Comparison of ENCODE assay signal across 9 mouse cellular contexts in the genomic region with DNA sequence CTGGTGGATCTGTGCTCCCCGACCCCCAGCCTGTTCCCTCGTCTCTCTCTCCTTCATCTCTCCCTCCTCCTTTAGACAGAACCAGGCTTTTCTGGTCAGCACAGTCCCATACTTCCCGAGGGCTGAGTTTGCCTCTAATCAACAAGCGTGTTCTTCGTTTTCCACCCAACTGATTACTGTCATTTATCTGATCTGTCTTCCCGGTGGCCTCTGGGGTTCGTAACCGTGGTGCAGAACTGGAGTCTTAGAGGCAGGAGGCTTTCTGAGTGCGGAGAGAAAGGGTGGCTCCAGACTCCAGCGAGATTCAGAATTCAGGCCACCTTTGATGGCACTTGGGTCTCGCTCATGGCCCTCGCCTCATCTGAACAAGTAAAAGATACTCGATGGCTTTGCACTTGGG. TPM values are rescaled to one million over a fixed set of nuclear protein-coding genes. Genes with fewer than 3 reads are reported as not detected.
A peak's percentile ranks its signal among the peaks of the same experiment; 100 is the strongest.
DNase-seq lines count a peak whose midpoint lies in the region; ATAC-seq and TF ChIP-seq lines count a peak whose summit lies in the region.
"Had no signal": no experiment of that assay in that cellular context is flagged by ENCODE, and none has a peak within 500 bp of the region (broad histone marks: within the 10 kb centered on the region; RNA-seq: fewer than 3 reads in every experiment).

No protein-coding gene starts in this region.

- ATAC-seq in lung, embryonic 14.5 days (ENCODE audit: insufficient read depth), result no peak
- no peak for ATAC-seq in forebrain, embryonic 11.5 days (replicated peaks; ENCODE audit: low FRiP score)
- no peak for ATAC-seq in intestine, embryonic 14.5 days (replicated peaks; ENCODE audit: low FRiP score, low TSS enrichment, low read depth)
- no peak for ATAC-seq in neural tube, embryonic 14.5 days (ENCODE audit: low read depth)

- H3K9ac ChIP-seq in lung, embryonic 14.5 days, result peak overlapping the region; percentile 51
- 0 out of 2 replicates have a peak overlapping the region, but pooled peaks have one; percentile 17 for H3K9ac ChIP-seq in forebrain, embryonic 11.5 days (ENCODE audit: low read length)
- H3K9ac ChIP-seq in intestine, embryonic 14.5 days (ENCODE audit: low read length), result peak overlapping the region; percentile 17
- H3K9ac ChIP-seq in neural tube, embryonic 14.5 days (replicated peaks; ENCODE audit: low read depth, low read length), result no peak overlapping the region

- no peak for DNase-seq in lung, embryonic 14.5 days
- DNase-seq in lung, adult 2 months, result no peak
- DNase-seq in forebrain, embryonic 11.5 days (ENCODE audit: low spot score), result no peak
- DNase-seq in intestine, embryonic 14.5 days (ENCODE audit: low spot score), result no peak
- no peak for DNase-seq in layer of hippocampus, postnatal 25 days (ENCODE audit: extremely low spot score in 1 of 2, low spot score in 1 of 2)
- DNase-seq in spleen, postnatal 14 days (ENCODE audit: low spot score in 2 of 2), result no peak
- DNase-seq: right cerebral cortex, postnatal 4 days had no signal

- H3K4me1 ChIP-seq in lung, embryonic 14.5 days (ENCODE audit: insufficient read depth), result peaks cover 20% of the 10 kb centered on the region; the same call in 1 of the 2 replicates
- peaks cover 9% of the 10 kb centered on the region for H3K4me1 ChIP-seq in lung, adult 2 months (ENCODE audit: control insufficient read depth, insufficient read depth, low read length)
- H3K4me1 ChIP-seq in forebrain, embryonic 11.5 days (replicated peaks; ENCODE audit: control insufficient read depth, insufficient read depth, low read length), result peaks cover 17% of the 10 kb centered on the region
- peaks cover 44% of the 10 kb centered on the region for H3K4me1 ChIP-seq in intestine, embryonic 14.5 days (replicated peaks; ENCODE audit: control insufficient read depth, insufficient read depth, low read length)
- H3K4me1 ChIP-seq in neural tube, embryonic 14.5 days (ENCODE audit: control insufficient read depth, insufficient read depth, low read length), result peaks cover 21% of the 10 kb centered on the region

- H3K9me3 ChIP-seq in lung, embryonic 14.5 days (ENCODE audit: low read depth, low read length), result no peaks in the 10 kb centered on the region
- no peaks in the 10 kb centered on the region for H3K9me3 ChIP-seq in forebrain, embryonic 11.5 days (ENCODE audit: control insufficient read depth, low read length)
- H3K9me3 ChIP-seq in intestine, embryonic 14.5 days (ENCODE audit: control insufficient read depth, low read length), result no peaks in the 10 kb centered on the region
- no peaks in the 10 kb centered on the region for H3K9me3 ChIP-seq in neural tube, embryonic 14.5 days (ENCODE audit: control insufficient read depth, low read length)

- no peak for TF ChIP-seq CTCF in lung, embryonic 14.5 days (IDR thresholded peaks at IDR 0.05; ENCODE audit: low read depth)
- no peak for TF ChIP-seq CTCF in lung, adult 2 months (IDR thresholded peaks at IDR 0.05; ENCODE audit: insufficient read depth, low read length)

- H3K27me3 ChIP-seq in lung, embryonic 14.5 days (ENCODE audit: insufficient read depth, low read length), result no peaks in the 10 kb centered on the region
- no peaks in the 10 kb centered on the region for H3K27me3 ChIP-seq in forebrain, embryonic 11.5 days (ENCODE audit: control insufficient read depth, insufficient read depth, low read length)
- H3K27me3 ChIP-seq in intestine, embryonic 14.5 days (replicated peaks; ENCODE audit: control insufficient read depth, insufficient read depth, low read length), result no peaks in the 10 kb centered on the region
- H3K27me3 ChIP-seq in neural tube, embryonic 14.5 days (ENCODE audit: control insufficient read depth, insufficient read depth, low read length), result no peaks in the 10 kb centered on the region

- H3K4me3 ChIP-seq in lung, embryonic 14.5 days (ENCODE audit: low read depth, low read length), result peak overlapping the region; percentile 32
- no peak overlapping the region for H3K4me3 ChIP-seq in lung, adult 2 months (replicated peaks; ENCODE audit: extremely low read depth, low read depth, low read length)
- H3K4me3 ChIP-seq in forebrain, embryonic 11.5 days (ENCODE audit: low read depth, low read length), result no peak overlapping the region
- peak overlapping the region; percentile 13 for H3K4me3 ChIP-seq in intestine, embryonic 14.5 days (ENCODE audit: low read depth, low read length)
- H3K4me3 ChIP-seq in neural tube, embryonic 14.5 days (ENCODE audit: low read depth, low read length), result no peak overlapping the region
- H3K4me3 ChIP-seq: erythroblast, embryonic 14.5 days had no signal

- TF ChIP-seq POLR2A in lung, adult 2 months (IDR thresholded peaks at IDR 0.05; ENCODE audit: borderline replicate concordance, extremely low read depth, low read depth, low read length), result no peak

- H3K4me2 ChIP-seq in lung, embryonic 14.5 days, result peak overlapping the region; percentile 61
- peak overlapping the region; percentile 3; the same call in 1 of the 2 replicates for H3K4me2 ChIP-seq in forebrain, embryonic 11.5 days (ENCODE audit: low read depth, low read length, severe bottlenecking)
- H3K4me2 ChIP-seq in intestine, embryonic 14.5 days (ENCODE audit: low read length), result peak overlapping the region; percentile 44
- H3K4me2 ChIP-seq in neural tube, embryonic 14.5 days (ENCODE audit: low read depth, low read length), result 0 out of 2 replicates have a peak overlapping the region, but pooled peaks have one; percentile 8

- peak overlapping the region; percentile 65; the same call in 1 of the 2 replicates for H3K27ac ChIP-seq in lung, embryonic 14.5 days (ENCODE audit: low read depth)
- no peak overlapping the region for H3K27ac ChIP-seq in forebrain, embryonic 11.5 days (ENCODE audit: low read depth, low read length)
- H3K27ac ChIP-seq in intestine, embryonic 14.5 days (ENCODE audit: low read depth), result no peak overlapping the region; the same call in 1 of the 2 replicates
- H3K27ac ChIP-seq in neural tube, embryonic 14.5 days (ENCODE audit: low read depth, low read length), result no peak overlapping the region

- WGBS in lung, embryonic 14.5 days, result 32% methylated on average over 13 of the region's 13 CpGs
- WGBS in lung, adult 2 months, result 49% methylated on average over 13 of the region's 13 CpGs
- 52% methylated on average over 13 of the region's 13 CpGs for WGBS in forebrain, embryonic 11.5 days
- WGBS in intestine, embryonic 14.5 days, result 28% methylated on average over 13 of the region's 13 CpGs
- 48% methylated on average over 13 of the region's 13 CpGs for WGBS in neural tube, embryonic 14.5 days

- H3K36me3 ChIP-seq in lung, embryonic 14.5 days (ENCODE audit: insufficient read depth), result no peaks in the 10 kb centered on the region
- no peaks in the 10 kb centered on the region for H3K36me3 ChIP-seq in forebrain, embryonic 11.5 days (ENCODE audit: control insufficient read depth, insufficient read depth, low read length)
- no peaks in the 10 kb centered on the region for H3K36me3 ChIP-seq in intestine, embryonic 14.5 days (ENCODE audit: control insufficient read depth, insufficient read depth, low read length)
- no peaks in the 10 kb centered on the region for H3K36me3 ChIP-seq in neural tube, embryonic 14.5 days (ENCODE audit: control insufficient read depth, insufficient read depth, low read length)

RNA-seq across cellular contexts. Expression of a gene that starts 6.1 kb away (rescaled TPM):
- polyA plus RNA-seq in lung, embryonic 14.5 days (2014; fragmentation: Nextera tagmentation; extraction: Ambion mirVana), result 6.6 and 7.7 TPM in 2 replicates
- 17.9 and 21.8 TPM in 2 replicates for polyA plus RNA-seq in lung, adult 2 months (2012; rRNA removed)
- polyA plus RNA-seq in forebrain, embryonic 11.5 days (2014; fragmentation: Nextera tagmentation; extraction: Ambion mirVana), result 2.0 and 2.3 TPM in 2 replicates
- polyA plus RNA-seq in intestine, embryonic 14.5 days (2014; fragmentation: Nextera tagmentation; extraction: Ambion mirVana), result 7.1 and 7.2 TPM in 2 replicates
- polyA plus RNA-seq in neural tube, embryonic 14.5 days (2014; fragmentation: Nextera tagmentation; extraction: Ambion mirVana), result 3.3 and 6.2 TPM in 2 replicates
- 1 to 10 TPM; 2.7 to 3.2 TPM for total RNA-seq in layer of hippocampus, postnatal 25 days (2021)
- polyA plus RNA-seq: erythroblast, embryonic 14.5 days had no signal

RNA-seq across cellular contexts. Expression of a gene that starts 15.2 kb away (rescaled TPM):
- 27.7 and 31.4 TPM in 2 replicates for polyA plus RNA-seq in lung, embryonic 14.5 days (2014; fragmentation: Nextera tagmentation; extraction: Ambion mirVana)
- polyA plus RNA-seq in lung, adult 2 months (2012; rRNA removed), result 55.9 and 61.9 TPM in 2 replicates
- 25.4 and 30.8 TPM in 2 replicates for polyA plus RNA-seq in forebrain, embryonic 11.5 days (2014; fragmentation: Nextera tagmentation; extraction: Ambion mirVana)
- 30.1 and 32.9 TPM in 2 replicates for polyA plus RNA-seq in intestine, embryonic 14.5 days (2014; fragmentation: Nextera tagmentation; extraction: Ambion mirVana)
- polyA plus RNA-seq in neural tube, embryonic 14.5 days (2014; fragmentation: Nextera tagmentation; extraction: Ambion mirVana), result 21.2 and 27.0 TPM in 2 replicates
- total RNA-seq in layer of hippocampus, postnatal 25 days (2021), result 10 to 100 TPM; 38.7 to 39.0 TPM

RNA-seq across cellular contexts. Expression of a gene that starts 32.2 kb away (rescaled TPM):
- 2.9 and 3.8 TPM in 2 replicates for polyA plus RNA-seq in lung, embryonic 14.5 days (2014; fragmentation: Nextera tagmentation; extraction: Ambion mirVana)
- 259 and 311 TPM in 2 replicates for polyA plus RNA-seq in lung, adult 2 months (2012; rRNA removed)
- polyA plus RNA-seq in forebrain, embryonic 11.5 days (2014; fragmentation: Nextera tagmentation; extraction: Ambion mirVana), result 0.71 and 1.1 TPM in 2 replicates
- 108 and 120 TPM in 2 replicates for polyA plus RNA-seq in intestine, embryonic 14.5 days (2014; fragmentation: Nextera tagmentation; extraction: Ambion mirVana)
- 1.9 and 4.0 TPM in 2 replicates for polyA plus RNA-seq in neural tube, embryonic 14.5 days (2014; fragmentation: Nextera tagmentation; extraction: Ambion mirVana)
- total RNA-seq in layer of hippocampus, postnatal 25 days (2021), result 10 to 100 TPM; 13.5 to 14.2 TPM

RNA-seq across cellular contexts. Expression of a gene that starts 42.5 kb away (rescaled TPM):
- polyA plus RNA-seq in lung, embryonic 14.5 days (2014; fragmentation: Nextera tagmentation; extraction: Ambion mirVana), result 7.0 and 10.5 TPM in 2 replicates
- polyA plus RNA-seq in lung, adult 2 months (2012; rRNA removed), result 12.9 and 17.0 TPM in 2 replicates
- polyA plus RNA-seq in forebrain, embryonic 11.5 days (2014; fragmentation: Nextera tagmentation; extraction: Ambion mirVana), result 9.0 and 10.6 TPM in 2 replicates
- polyA plus RNA-seq in intestine, embryonic 14.5 days (2014; fragmentation: Nextera tagmentation; extraction: Ambion mirVana), result 7.2 and 11.9 TPM in 2 replicates
- 5.9 and 6.0 TPM in 2 replicates for polyA plus RNA-seq in neural tube, embryonic 14.5 days (2014; fragmentation: Nextera tagmentation; extraction: Ambion mirVana)
- 10 to 100 TPM; 12.3 to 14.1 TPM for total RNA-seq in layer of hippocampus, postnatal 25 days (2021)

Comparison
In these comparisons a context has a peak if more than half of its experiments do, and no peak if none do; other contexts are left out.
1. H3K4me3 ChIP-seq: peak in lung, embryonic 14.5 days (single experiment) and intestine, embryonic 14.5 days (single experiment); none in lung, adult 2 months (single experiment), forebrain, embryonic 11.5 days (single experiment) and neural tube, embryonic 14.5 days (single experiment).
2. RNA of a gene that starts 32.2 kb away (polyA plus RNA-seq): 259 to 311 TPM in lung, adult 2 months and 108 to 120 TPM in intestine, embryonic 14.5 days; 2.9 to 3.8 TPM in lung, embryonic 14.5 days, 1.9 to 4.0 TPM in neural tube, embryonic 14.5 days and 0.71 to 1.1 TPM in forebrain, embryonic 11.5 days; every median in the first group is over 10 times any median in the second.
3. H3K4me2 ChIP-seq: peak in every context shown above with its lines; median percentile 61 in lung, embryonic 14.5 days; 44 in intestine, embryonic 14.5 days; 8 in neural tube, embryonic 14.5 days; 3 in forebrain, embryonic 11.5 days.